Mouse (Mus musculus) megakaryocyte, adult 5-6 weeks (primary cell): Measurements from ENCODE around the gene Gsta3. TPM values are rescaled to one million over a fixed set of nuclear protein-coding genes. Genes with fewer than 3 reads are reported as not detected.
A peak's percentile ranks its signal among the peaks of the same experiment; 100 is the strongest.
"Not testable (repeated sequence)": the region's sequence is repeated elsewhere in the genome, so short reads cannot be mapped to it uniquely, and the experiment has no call there.

Source experiments
- ATAC-seq: 2 replicates; pipeline ENCODE4 v1.8.0; 2016; ENCODE audit warnings: mild to moderate bottlenecking, inconsistent platforms; ENCODE audit not compliant: poor library complexity, severe bottlenecking
- total RNA-seq, 2 experiments: library from RNA; stranded (forward) in 1 of 2; stranded (reverse) in 1 of 2; fragments of 153-499, 151-499 nt in 1 of 2; fragments of 221-1000, 200-1000 nt in 1 of 2; gene quantifications; 2 replicates each; pipeline versions ENCODE4 v1.2.3 to v1.2.4; 2015 to 2017

Gsta3 gene
- total RNA-seq, 2 experiments from 2014 or later, result not detected

- ATAC-seq, result no peak
These were observed 12.3 kb downstream of the Gsta3 start for GRCm38 (mm10) chr1:21252566-21253302.

GRCm38 (mm10) chr1:21253303-21253650 is 12.9 kb downstream of the Gsta3 start:
- no peak for ATAC-seq

GRCm38 (mm10) chr1:21253856-21254255 is 13.5 kb downstream of the Gsta3 start:
- ATAC-seq, result no peak

- ATAC-seq, result no peak
These were observed 15.4 kb downstream of the Gsta3 start for GRCm38 (mm10) chr1:21255625-21256345.

GRCm38 (mm10) chr1:21256391-21256790 is 16.0 kb downstream of the Gsta3 start:
- no peak for ATAC-seq

- ATAC-seq, result no peak
These were observed 16.5 kb downstream of the Gsta3 start for GRCm38 (mm10) chr1:21256871-21257270.

- not testable (repeated sequence) for ATAC-seq
These were observed 19.6 kb downstream of the Gsta3 start for GRCm38 (mm10) chr1:21259981-21260380.

- ATAC-seq, result no peak
These were observed 22.0 kb downstream of the Gsta3 start for GRCm38 (mm10) chr1:21262401-21262800.

- ATAC-seq, result no peak
These were observed 23.6 kb downstream of the Gsta3 start for GRCm38 (mm10) chr1:21263986-21264385.

GRCm38 (mm10) chr1:21264747-21265146 is 24.4 kb downstream of the Gsta3 start:
- no peak for ATAC-seq

- no peak for ATAC-seq
These were observed 26.4 kb downstream of the Gsta3 start for GRCm38 (mm10) chr1:21266766-21267165.

- ATAC-seq, result not testable (repeated sequence)
These were observed 27.1 kb downstream of the Gsta3 start for GRCm38 (mm10) chr1:21267466-21267865.

- ATAC-seq, result peak; percentile 92
These were observed 31.1 kb downstream of the Gsta3 start for GRCm38 (mm10) chr1:21271343-21272055.

GRCm38 (mm10) chr1:21272056-21272431 is 31.7 kb downstream of the Gsta3 start:
- no peak for ATAC-seq

- no peak for ATAC-seq
These were observed 32.7 kb downstream of the Gsta3 start for GRCm38 (mm10) chr1:21273091-21273490.

GRCm38 (mm10) chr1:21274437-21275040 is 34.1 kb downstream of the Gsta3 start:
- ATAC-seq, result no peak

GRCm38 (mm10) chr1:21275366-21275765 is 35.0 kb downstream of the Gsta3 start:
- not testable (repeated sequence) for ATAC-seq

GRCm38 (mm10) chr1:21276158-21276557 is 35.8 kb downstream of the Gsta3 start:
- ATAC-seq, result peak; percentile 66

- ATAC-seq, result no peak
These were observed 39.9 kb downstream of the Gsta3 start for GRCm38 (mm10) chr1:21280306-21280705.

GRCm38 (mm10) chr1:21284644-21285043 is 44.3 kb downstream of the Gsta3 start:
- not testable (repeated sequence) for ATAC-seq

GRCm38 (mm10) chr1:21291394-21291793 is 51.0 kb downstream of the Gsta3 start:
- no peak for ATAC-seq
